Mouse (Mus musculus) ovary, postnatal 14 days (tissue): Measurements from ENCODE around the gene Morn1.
A peak's percentile ranks its signal among the peaks of the same experiment; 100 is the strongest.
"Not testable (repeated sequence)": the region's sequence is repeated elsewhere in the genome, so short reads cannot be mapped to it uniquely, and the experiment has no call there.

Experiments used
- DNase-seq: peaks from one replicate; pipeline ENCODE4 v3.0.0; 2022; ENCODE audit warnings: low spot score

The Morn1 gene

GRCm38 (mm10) chr4:155078808-155079207 is 7.6 kb upstream of the Morn1 start:
- DNase-seq, result not testable (repeated sequence)

GRCm38 (mm10) chr4:155079666-155080065 is 6.7 kb upstream of the Morn1 start:
- DNase-seq, result no peak

- no peak for DNase-seq
Measured at GRCm38 (mm10) chr4:155083553-155083952, 2.8 kb upstream of the Morn1 start.

- DNase-seq, result no peak
Measured at GRCm38 (mm10) chr4:155084351-155084750, 2.0 kb upstream of the Morn1 start.

- no peak for DNase-seq
Measured at GRCm38 (mm10) chr4:155085206-155086107, 920 bp upstream of the Morn1 start.

GRCm38 (mm10) chr4:155089241-155089640 is 2.9 kb downstream of the Morn1 start:
- no peak for DNase-seq

GRCm38 (mm10) chr4:155090147-155090546 is 3.8 kb downstream of the Morn1 start:
- no peak for DNase-seq

- no peak for DNase-seq
Measured at GRCm38 (mm10) chr4:155090688-155091449, 4.5 kb downstream of the Morn1 start.

GRCm38 (mm10) chr4:155092718-155093430 is 6.5 kb downstream of the Morn1 start:
- DNase-seq, result no peak

GRCm38 (mm10) chr4:155093431-155094149 is 7.2 kb downstream of the Morn1 start:
- DNase-seq, result no peak

- DNase-seq, result no peak
Measured at GRCm38 (mm10) chr4:155094565-155094964, 8.2 kb downstream of the Morn1 start.

- DNase-seq, result peak; percentile 79
Measured at GRCm38 (mm10) chr4:155095238-155095900, 9.0 kb downstream of the Morn1 start.

GRCm38 (mm10) chr4:155095967-155096366 is 9.6 kb downstream of the Morn1 start:
- DNase-seq, result no peak

GRCm38 (mm10) chr4:155097452-155097851 is 11.1 kb downstream of the Morn1 start:
- DNase-seq, result no peak

- DNase-seq, result no peak
Measured at GRCm38 (mm10) chr4:155098572-155098971, 12.2 kb downstream of the Morn1 start.

GRCm38 (mm10) chr4:155107886-155108285 is 21.5 kb downstream of the Morn1 start:
- no peak for DNase-seq

- no peak for DNase-seq
Measured at GRCm38 (mm10) chr4:155109471-155109870, 23.1 kb downstream of the Morn1 start.

GRCm38 (mm10) chr4:155113766-155114410 is 27.5 kb downstream of the Morn1 start:
- DNase-seq, result no peak

- DNase-seq, result no peak
Measured at GRCm38 (mm10) chr4:155116607-155117006, 30.2 kb downstream of the Morn1 start.

GRCm38 (mm10) chr4:155117396-155117978 is 31.1 kb downstream of the Morn1 start:
- DNase-seq, result no peak
